Mouse (Mus musculus) urinary bladder, postnatal 4 days (tissue): Measurements from ENCODE around the gene Heph.
"Not testable (repeated sequence)": the region's sequence is repeated elsewhere in the genome, so short reads cannot be mapped to it uniquely, and the experiment has no call there.

Experiments used
- DNase-seq, 2 experiments: peaks; one replicate each; pipeline ENCODE4 v3.0.0; 2021 to 2022; ENCODE audit warnings: low spot score in 2 of 2

The Heph gene

DNA sequence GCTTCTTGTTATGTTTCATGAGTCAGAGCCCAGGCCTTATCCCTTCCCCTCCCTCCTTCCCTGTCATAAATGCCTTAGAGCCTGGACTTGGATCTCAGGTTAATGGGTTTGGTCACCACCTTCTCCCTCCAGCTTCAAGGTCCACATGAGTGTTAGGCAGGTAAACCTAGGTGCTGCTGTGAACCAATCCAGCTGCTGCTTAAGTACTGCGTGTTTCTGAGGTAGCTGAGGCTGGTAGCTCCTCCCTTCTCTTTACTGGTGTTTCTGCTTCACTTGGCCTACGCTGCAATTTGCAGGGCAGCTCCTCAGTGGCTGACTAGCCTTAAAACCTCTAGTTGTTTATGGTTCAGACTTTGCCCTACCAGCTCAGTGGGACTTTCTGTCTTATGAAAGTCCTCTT is at the start of gene Heph:
Heph (plus strand) TSS at position 211 of the 400 bp plus-strand sequence.
- DNase-seq = no peak

DNA sequence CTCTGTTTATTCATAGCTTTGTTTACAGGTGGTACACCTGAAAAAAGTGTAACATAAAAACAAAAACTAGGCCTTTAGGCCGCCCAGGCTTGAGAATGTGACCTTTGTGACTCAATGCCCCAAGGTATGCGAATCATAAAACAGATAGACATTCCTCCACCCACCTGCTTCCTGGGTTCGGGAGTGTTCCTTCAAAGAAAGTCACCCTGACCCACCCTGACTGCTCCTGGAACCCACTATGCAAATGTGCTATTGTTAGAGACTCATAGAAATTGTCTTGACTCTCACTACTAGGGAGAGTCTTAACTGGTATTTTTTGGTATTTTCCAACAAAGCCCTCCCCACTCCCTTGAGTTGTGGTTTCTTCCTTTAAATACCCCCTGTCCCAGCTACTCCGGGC is 39.8 kb upstream of the Heph start:
- DNase-seq = not testable (repeated sequence)

DNA sequence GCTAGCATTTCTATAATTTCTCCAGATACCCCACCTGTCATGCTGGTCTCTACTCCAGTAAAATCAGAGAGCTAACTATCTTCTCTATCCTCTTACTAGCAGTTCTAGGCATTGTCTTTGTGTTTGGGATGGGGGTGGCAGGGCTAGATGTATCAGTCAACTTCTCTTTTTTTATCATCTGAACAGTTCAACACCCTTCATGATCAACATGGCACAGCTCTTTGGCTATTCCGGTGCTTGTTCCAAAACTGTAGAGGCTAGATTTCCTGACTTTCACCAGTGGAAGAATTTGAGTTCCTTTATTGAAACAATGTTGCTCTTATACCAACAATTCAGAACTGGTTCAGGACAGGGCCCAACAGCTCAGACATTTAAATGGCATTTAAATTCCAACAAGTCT is 38.2 kb upstream of the Heph start:
- no peak for DNase-seq

DNA sequence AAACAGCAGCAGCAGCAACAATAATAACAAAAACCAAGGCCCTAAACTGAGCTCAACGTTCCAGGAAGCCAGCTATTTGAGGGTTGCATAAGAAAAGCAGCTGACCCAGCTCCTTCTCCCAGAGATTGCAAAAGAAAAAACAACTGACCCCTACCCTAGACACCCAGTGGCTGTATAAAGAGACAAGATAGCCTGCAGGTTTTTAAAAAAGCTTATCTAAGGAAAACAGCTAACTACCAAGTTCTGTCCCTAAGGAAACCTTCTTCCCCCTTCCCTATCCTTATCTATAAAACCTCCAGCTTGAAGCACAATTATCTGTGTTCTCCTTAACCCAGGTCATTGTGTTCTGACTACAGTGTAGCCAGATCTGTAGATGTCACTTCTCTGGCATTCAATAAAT is 37.4 kb upstream of the Heph start:
- DNase-seq = no peak

DNA sequence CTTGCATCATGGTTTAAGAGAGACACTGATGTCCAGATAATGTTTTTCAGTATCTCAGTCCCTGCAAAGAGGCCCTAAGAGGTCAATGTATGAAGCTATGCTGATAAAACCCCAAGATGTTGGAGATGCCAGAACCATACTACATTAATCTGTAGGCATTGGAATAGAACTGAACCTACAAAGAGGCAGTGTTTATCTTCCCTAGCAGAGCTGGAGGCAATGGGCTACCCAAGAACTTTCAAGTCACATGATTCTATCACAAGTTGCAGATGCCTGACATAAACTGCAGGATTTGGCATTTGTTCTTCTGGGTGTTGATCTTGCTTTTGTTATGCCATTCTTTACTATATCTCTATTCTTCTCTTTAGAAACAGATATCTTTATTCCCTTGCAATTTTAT is 35.8 kb upstream of the Heph start:
- DNase-seq = no peak

DNA sequence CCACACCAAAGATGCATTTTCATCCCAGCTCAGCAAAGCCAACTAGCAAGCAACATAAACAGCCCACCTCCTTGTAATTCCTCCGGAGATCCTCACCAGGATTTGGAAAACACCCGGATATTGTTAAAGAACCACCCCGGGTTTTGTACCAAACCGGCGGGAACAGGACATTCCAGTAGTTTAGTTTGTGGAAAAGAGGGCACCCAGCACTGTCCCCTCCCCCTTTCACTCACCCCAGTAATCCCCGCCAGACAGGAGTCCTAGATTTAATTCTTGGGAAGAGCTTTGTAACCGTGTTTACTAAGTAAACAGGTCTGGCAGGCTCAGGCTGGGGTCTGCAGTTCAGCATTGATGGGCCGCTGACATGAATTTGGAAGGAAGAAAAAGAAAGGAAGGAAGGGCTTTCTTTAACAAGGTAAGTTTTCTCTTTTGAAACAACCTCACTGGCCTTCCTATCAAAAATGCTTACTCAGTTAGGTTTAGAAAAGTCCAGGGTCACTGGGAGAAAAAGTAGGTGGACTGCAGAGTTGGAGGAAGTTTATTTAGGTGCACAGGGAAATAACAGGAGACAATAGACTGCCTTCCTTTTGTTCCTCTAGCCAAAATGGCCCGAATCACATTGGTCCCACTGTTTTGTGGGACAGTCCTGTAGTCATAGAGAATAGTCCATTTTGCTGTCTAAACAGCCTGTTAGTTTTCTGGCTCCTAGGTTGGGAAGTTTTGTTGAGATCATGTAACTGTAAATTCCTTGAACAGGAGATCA is 1.2 kb downstream of the Heph start, which contains the start of gene Hsf3:
Hsf3 (minus strand) TSS at position 94 of the 763 bp plus-strand sequence.
- DNase-seq = no peak

DNA sequence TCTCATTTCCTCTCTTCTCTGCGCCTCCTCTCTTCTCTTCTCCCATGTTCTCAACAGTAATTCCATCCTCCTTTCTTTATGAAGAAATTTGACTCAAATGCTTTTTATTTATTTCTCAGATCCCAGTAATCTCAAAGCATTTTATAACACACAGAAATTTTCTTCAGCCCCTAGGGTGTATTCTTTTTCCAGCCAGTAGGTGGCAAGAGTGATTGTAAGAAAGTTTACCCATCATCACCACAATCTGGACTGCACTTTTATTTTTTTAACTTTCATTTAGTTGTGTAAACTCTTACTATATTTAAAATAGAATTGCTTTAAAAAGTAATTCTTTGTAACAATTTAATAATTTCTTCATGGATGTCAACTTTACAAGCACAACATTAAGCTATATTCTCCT is 46.4 kb downstream of the Heph start:
- DNase-seq = no peak
